Mouse (Mus musculus): ENCODE measurements around the gene Dnajc10.

Dnajc10 gene

DNA sequence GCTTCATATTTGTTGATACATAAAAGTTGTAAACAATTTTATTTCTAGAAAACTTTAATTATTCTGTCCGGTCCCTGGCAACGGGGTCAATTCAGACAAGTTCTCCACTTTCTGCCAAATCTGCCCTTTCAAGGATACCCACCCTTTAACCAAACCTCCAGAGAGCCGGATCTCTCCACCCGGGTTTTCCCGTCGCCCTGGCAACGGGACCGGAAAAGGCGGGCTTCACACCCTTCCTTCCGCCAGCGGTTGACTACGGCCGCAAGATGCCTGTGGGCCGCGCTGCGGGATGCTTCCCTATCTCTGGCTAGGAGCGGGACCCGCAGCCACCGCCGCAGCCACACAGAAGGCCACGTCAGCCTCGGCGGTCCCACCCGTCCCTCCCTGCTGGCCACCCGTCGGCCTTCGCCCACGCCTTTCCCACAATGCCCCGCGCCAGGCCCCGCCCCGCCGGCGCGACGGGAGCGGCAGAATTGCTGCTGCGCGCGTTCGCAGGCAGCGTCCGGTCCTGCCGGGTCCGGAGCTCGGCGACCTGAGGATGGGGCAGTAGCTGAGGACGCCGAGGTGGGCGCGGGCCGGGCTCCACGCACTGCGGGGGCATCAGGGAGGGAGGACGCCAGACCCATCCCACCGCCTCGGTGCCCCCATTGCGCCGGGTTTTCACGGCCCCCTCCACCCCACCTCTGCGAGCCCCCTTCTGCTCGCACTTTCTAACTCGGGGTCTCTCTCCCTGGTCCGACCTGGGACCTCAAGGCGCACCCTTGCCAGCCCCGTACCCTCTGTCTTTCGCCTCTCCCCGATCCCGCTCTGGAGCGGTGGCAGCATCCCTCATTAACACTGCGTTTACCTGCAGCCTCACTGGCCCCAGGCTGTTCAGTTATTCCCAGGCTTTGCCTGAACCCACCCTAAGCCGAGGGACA lies at the start of gene Dnajc10:
TSS of gene Dnajc10 (plus strand) at position 225 of the 920 bp plus-strand sequence.
- DNase-seq, result peak; percentile 92

DNA sequence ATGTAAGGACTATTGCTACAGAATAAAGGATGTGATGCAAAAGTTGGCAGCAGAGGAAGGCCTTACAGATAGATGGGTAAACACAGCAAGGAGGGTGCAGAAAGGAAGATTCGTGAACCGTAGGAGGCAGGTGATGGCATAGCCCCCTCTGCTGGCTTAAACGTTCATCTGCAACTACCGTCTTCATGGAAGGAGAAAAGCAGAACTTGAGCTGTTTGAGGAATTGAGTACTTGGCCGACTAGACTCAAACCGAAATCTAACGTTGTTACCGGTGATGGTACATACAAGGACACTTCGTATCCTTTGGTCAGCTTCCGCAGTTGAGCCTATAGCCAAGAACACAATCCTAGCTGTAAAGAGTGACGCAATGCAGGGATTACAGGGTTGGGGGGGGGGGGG lies 48.4 kb upstream of the Dnajc10 start:
- peak; percentile 27 for DNase-seq

DNA sequence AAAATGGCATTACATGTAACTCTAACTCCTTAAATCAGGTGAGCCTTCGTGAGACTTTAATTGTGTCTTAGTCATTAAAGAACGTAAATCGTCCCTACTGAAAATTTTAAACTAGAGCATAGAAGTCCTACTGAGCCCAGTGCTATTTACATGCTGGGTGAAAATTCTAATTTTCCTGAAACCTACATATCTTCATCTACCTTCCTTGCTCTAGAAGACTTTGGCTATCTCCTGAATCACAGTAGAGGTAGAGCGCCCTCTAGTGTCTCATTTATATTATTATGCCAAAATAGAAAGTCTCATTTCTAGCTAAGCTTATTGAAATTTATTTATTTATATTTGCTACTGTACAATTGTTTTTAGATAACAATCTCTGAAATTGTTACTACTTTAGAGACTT lies 47.2 kb upstream of the Dnajc10 start:
- no peak for DNase-seq

DNA sequence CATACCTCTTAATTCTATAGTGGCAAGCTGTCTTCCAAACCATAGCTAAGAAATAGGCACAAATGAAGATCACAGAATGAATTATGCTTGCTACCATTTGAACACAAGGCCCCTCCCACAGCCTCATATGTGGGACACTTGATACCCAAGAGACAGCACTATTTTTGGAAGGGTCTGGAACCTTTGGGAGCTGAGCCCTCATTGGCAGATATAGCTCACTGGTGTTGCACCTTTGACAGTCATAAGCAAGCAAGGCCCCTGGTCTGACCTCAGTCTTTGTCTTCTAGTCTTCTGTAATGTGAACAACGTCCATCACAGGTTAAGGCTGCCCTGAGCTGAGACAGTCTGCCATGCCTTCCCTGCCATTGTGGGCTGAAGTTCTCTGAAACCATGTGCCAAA lies 43.8 kb upstream of the Dnajc10 start:
- DNase-seq, result no peak

DNA sequence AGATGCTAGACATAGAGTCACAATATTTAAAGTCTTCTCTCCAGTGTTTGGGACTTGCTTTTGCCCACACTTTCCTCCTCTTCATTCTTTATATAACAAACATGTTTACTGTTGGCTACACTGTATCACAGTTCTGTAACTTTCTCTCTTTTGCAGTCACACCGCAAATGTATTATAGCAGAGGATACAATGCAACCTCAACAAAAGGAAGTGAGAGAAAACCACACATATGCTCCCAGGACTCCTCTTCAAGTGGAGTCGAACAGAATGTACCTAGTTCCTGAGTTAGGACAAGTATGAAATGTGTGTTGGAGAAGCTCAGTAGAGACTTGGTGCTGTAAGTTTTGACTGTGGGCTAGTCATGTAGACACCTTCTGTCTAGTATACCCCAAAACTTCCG lies 42.2 kb upstream of the Dnajc10 start:
- no peak for DNase-seq

DNA sequence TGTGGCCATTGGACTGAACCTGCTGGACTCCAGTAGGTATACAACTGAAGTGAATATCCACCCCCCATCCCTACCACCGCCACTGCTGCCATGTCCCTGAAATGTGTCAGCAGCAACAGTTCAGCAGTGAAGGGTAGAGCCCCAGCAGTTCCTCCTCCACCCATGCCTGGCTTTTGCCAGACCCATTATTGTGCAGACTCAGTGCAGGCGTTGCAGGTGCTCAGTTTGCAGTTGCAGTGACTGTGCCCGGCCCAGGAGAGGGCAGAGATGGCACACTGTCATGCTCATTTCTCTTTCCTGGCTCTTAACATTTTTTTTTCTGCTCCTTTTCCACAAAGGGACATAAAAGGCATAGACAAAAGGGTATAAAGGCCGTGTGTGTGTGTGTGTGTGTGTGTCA lies 41.5 kb upstream of the Dnajc10 start:
- DNase-seq, result no peak

DNA sequence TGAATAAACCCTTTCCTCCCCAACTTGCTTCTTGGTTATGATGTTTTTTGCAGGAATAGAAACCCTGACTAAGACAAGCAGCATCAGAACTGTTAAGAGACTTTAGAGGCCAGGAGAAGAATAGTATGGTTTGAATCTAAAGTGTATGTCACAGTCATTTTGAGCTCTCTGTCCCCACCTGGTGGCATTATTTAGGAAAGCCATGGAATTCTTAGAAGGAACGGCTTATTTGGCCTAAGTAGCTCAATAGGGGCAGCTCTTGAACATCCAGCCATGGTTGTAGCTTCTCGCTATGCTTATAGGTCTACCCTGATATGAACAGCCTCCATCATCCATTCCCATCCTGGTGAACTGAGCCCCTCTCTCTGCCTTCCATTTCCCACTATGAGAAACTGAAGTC lies 40.1 kb upstream of the Dnajc10 start:
- no peak for DNase-seq

DNA sequence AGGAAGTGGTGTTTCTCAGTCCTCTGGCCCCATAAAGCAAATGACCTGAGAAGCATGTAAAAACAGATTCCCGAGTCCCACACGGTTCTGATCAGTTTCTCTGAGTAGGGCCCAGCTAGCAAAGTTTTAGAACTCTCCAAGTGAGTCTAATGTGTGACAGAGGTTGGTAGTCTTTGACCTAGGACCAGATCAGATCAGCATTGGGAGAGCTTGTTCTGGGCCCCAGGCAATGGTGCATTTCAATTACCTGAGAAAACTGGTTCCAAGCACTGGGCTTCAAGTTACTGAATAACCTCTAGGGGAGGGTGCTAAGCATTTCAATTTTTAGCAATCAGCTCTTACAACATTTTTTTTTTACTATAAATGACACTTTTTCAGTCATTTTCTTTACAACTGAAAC lies 33.1 kb upstream of the Dnajc10 start:
- no peak for DNase-seq

DNA sequence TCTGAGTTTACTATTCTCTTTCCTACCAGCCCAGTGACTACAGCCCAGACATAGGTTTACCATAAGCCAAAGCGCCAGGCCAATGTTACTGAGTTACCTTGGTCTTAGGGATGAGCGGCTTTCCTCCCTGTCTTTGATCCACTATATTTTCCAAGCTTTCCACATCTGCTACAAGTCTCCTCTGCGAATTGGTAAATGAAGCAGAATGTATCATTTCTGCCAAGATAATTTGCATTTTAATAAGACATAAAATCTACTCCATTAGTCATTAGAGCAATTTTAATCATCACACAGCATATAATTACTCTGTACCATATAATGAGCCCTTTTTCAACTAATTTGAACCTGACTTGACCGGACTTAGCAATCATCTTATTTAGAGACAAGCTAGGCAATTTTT lies 28.9 kb upstream of the Dnajc10 start:
- DNase-seq, result no peak

DNA sequence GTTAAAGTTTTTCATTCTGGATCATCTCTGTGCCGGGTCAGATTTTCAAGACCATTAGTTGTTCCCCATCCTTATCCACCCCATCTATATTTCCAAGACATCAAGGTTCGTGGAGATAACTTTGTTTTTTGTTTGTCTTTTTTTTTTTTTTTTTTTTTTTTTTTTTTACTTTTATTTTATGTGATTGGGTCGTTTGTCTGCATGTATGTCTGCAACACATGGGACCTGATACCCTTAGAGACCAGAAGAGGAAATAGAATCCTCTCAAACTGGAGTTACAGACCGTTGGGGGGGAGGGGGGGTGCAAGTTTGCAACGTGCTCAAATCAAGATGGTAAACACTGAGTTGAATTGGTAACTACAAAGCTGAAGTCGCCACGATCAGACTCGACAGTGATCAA lies 23.1 kb upstream of the Dnajc10 start, which contains the start of gene Prdx6b:
TSS of gene Prdx6b (plus strand) at position 301 of the 400 bp plus-strand sequence.
- no peak for DNase-seq

DNA sequence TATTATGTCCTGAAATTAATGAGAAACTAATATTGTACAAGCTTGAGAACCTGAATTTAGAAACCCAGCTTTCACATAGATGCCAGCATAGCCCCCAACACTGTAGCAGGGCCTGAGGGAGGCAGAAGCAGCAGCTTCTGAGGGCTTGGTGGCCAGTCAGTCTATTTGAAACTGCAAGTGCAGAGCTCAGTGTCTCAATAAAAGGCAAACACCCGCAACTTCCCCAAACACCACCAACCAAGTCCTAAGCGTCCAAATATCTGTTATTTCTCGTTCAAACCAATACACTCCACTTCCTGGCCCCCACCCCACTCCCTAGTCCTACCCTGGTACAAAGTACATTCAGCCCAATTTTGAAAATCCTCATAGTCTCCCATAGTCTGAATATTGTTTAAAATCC lies 16.9 kb upstream of the Dnajc10 start:
- DNase-seq, result no peak

DNA sequence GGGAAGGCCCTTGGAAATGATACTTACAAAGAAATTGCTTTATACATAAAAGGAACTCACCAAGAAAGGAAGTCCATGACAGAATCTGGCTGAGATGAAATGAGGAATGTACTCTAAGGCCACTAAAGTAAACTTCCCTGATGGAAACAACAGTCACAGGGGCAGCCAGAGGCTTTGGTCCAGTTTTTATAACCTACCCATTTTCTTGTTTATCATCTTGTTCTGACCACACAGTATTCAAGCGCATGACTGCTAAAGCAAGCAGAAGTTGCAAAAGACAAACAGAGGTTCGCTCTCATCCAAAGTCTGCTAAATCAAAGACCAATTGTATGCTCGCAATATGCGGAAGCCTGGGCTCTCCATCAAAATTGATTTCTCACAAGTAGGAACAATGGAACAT lies 14.5 kb upstream of the Dnajc10 start:
- no peak for DNase-seq

DNA sequence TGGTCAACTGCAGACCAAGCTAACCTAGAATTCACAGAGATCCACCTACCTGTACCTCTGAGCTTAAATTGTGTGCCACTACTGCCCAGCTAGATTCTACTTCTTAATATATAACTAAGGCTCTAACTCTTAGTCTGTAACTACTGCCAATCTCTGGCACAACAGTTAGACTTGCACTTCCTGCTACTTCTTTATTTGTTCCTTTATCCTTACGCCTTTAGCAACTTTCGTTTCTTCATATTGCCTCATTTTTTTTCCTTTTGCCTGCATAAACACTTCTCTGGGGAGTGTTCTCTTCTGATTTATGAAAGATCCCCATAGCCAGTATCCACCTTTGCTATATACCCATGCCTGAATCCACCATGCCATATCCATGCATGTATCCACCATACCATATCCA lies 11.3 kb upstream of the Dnajc10 start:
- DNase-seq, result no peak

DNA sequence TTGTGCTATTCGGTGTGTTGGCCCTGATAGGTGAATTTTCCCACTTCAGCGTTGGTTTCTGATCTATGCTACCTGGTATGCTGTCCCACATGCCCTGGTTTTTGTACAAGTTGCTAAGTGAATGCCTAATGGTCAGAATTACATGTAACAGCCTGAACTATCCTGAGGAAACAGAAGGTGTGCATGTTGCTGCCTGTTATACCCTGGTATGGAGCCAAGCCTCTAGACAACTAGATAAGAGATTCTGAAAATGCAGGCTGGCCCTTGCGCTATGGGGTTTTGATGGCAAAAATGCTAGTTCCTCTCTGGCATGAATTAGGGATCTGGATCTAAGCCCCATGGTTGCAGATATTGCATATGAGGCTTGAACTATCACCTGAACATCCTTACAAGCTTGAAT lies 7.6 kb upstream of the Dnajc10 start:
- DNase-seq, result no peak

DNA sequence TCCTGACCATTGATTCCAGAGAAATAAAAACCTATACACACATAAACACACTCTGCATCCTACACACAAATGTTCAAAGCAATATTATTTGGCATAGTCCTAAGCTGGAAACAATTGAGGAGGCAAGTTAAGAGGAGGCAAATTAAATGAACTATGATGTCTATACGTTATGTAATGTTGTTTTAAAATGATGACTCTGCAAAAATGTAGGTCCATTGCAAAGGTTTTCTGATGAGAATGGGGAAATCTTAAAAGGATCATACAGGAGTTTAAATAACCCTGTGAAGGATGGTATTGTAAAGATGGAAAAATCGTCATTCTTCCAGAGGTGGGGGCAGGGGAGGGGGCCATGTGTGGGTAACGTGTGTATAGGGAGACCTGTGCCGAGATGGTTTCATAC lies 5.5 kb upstream of the Dnajc10 start:
- no peak for DNase-seq

DNA sequence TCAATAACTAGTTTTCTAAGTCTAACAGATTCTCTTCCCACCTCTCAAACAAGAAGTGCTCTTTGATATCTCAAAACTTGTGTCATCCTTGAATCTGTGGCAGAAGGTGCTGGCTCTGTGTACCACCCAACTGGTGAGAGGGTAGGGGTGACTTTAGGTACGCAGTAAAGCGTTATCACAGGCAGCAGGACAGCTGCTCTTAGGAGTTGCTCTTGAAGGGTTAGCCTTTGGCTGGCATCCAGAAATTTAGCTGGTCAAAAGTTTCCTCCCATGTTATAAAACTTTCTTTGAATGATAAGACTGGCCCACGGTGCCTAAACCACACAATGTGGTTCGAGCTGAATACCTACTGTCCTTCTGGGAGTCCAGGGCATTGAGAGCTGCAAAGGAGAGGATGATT lies 4.5 kb upstream of the Dnajc10 start:
- DNase-seq, result no peak

DNA sequence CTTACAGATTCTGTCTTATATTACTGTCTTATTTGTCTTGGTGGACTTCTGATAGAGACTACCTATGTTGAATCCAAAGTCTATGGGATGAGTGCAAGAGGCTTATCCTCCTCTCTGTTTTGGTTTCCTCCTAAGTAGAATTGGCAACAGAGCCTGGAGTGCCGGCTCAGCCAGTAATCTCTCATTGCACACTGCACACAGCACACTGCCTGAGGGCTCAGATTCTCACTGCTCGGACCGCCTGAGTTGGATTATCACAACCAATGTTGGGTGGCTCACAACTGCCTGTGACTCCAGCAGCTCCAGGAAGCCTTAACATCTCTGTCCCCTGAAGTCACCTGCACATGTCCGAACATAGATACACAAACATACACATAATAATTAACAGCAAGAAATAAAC lies 3.9 kb upstream of the Dnajc10 start:
- no peak for DNase-seq

DNA sequence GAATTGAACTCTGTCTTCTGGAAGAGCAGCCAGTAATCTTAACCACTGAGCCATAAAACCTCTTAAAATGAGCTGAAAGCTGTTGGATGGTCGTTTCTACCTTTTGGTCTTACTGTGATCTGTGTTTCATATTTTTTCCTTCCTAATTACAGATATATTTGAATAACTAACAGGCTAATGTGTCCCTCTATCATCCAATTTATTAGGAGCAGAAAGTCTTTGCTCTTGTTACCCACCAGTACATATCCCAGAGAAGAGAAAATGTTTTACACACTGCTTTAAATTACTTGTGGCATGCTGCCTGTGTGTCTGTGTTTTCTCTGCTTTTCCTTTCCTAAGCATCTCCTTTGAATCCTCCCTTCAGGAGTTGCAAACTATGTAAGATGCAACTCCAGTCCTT lies 1.1 kb upstream of the Dnajc10 start:
- DNase-seq, result no peak

DNA sequence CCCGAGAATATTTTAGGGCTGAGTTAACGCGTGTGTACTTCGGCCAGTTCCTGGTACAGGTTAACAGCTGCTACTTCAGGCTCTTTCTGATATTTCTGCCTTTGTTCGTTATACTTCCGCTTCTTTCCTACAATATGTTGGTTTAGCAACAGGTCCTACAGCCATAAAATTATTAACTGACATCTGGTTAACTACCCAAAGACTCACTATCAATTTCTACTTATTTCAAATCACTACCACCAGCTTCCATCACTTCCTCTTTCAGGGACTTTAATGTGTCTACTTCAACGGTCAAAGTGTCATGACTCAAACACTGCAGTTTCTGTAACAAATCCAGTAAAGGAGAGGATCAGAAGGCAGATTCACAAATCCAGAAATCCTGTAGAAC lies 418 bp upstream of the Dnajc10 start:
- no peak for DNase-seq

DNA sequence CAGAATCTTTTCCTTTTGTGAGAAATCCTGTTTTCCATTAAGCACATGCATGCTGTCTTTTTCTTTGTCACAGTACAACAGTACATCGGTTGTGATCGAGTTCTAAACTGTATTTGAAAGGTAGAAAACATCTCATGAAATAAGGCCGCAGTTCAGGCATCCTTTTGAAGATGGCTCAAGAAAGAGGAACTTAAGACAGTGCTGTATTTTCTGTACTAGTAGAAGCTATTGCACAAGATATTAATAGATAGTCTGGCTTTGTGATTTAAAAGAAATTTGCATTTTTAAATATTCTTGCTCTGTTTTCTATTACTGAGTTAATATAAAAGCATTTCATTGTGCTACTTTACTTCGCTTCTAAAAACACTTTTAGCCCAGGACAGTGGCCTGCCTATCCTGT lies 7.6 kb downstream of the Dnajc10 start:
- DNase-seq, result no peak

DNA sequence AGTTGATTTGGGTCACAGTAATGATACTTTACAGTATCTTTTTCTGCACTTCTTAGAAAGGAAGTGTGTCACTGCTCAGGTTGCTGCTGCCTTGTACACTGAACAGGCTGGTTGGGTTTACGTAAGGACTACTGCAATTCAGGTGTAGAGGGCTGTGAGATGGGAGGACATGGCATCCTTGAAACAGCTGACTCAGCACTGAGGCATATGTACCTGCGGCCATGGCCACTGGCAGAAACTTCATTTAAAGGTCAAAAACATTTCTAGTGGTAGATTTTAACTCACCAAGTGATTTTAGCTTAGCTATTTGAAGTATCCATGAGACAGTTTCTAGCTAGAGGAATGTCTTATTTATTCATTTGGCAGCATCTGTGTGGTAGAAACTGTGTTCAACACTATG lies 10.5 kb downstream of the Dnajc10 start:
- no peak for DNase-seq

DNA sequence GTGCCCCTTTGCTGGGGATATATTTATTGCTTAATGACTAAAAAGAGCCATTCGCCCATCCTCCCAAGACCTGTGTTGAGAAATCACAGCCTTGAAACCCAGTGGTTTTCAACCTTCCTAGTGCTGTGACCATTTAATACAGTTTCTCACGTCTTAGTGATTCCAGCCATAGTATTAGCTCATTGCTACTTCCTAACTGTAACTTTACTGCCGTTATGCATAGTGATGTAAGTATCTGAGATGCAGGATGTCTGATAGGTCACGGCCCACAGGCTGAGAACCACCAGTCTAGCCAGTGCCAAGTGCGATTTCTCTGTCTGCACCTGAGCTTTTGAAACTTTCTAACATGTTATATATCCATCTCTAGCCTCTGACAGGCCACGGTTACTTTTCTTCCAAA lies 12.0 kb downstream of the Dnajc10 start:
- no peak for DNase-seq

DNA sequence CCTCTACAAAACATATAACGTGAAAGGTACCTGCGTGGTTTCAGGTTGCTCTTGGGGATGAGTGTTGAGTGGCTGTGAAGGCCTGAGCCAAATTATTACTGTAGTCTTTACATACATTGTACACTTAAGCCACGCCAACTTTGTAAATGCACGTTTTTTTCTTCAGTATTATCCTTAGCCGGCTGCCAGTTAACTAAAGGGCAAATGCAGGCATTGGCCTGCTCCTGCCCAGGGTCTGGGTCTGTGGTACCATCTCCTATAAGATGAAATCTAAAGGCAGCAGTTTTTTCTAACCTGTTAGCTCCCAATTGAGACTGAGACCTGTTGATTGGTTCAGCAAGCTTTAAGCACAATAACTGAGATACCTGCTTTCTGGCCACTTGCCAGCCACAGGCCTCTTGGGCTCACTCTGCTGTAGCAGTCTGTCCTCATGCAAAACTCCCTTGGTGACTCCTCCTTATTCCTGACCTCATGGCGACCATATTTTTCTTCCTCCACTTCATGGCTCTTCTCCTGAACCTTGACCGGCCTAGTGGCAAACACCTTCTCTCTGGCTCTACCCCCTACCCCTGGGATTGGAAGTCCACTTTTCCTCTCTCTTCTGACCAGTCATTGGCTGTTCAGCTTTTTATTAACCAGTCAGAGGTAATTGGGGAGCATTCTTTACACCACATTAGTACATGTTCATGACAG lies 13.8 kb downstream of the Dnajc10 start:
- no peak for DNase-seq

DNA sequence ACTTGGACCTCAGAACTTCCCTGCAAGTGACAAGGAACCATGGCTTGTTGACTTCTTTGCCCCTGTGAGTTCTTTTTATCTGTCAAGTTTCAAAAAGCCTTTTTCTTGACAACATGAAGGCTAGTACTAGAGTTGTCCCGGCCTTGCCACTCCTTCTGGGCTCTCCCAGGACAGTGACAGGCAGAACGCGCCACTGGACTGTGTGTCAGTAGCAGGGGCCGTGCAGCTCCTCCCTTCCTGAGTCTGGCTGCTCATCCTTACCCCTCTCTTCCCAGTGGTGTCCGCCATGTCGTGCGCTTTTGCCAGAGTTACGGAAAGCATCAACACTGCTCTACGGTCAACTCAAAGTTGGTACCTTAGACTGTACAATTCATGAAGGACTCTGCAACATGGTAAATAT lies 25.3 kb downstream of the Dnajc10 start:
- no peak for DNase-seq

DNA sequence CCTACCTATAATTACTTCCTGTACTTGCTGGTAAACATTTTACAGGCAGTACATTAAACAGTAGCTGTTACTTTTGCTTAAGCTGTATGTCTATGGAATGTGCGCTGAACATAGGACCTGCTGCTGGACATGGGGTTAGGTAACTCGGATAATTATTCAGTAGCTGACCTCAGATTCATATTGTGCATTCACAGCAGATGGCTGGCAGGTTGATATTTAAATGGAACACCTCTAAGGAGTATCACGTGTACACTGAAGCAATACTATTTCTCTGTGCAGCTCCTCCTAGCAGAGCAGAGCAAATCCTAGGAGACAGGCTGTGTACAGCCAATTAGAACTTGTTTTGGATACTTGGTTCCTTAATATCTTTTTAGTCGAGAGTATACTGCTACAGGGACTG lies 39.3 kb downstream of the Dnajc10 start:
- no peak for DNase-seq

All from cerebellum, adult 9-11 months (tissue).